Mouse (Mus musculus) spleen, postnatal 14 days (tissue): ENCODE measurements around the gene Stpg4.

Experiments used
- DNase-seq, 2 experiments: peaks; one replicate each; pipeline ENCODE4 v3.0.0; 2021 to 2022; ENCODE audit warnings: low spot score in 2 of 2

Gene Stpg4

GRCm38 (mm10) chr17:87350471-87351240, 76.9 kb downstream of the Stpg4 start:
- DNase-seq: no peak

GRCm38 (mm10) chr17:87349575-87349974, 78.0 kb downstream of the Stpg4 start:
- DNase-seq: no peak

GRCm38 (mm10) chr17:87349069-87349468, 78.5 kb downstream of the Stpg4 start:
- no peak for DNase-seq

GRCm38 (mm10) chr17:87348353-87348752, 79.2 kb downstream of the Stpg4 start:
- no peak for DNase-seq

GRCm38 (mm10) chr17:87345252-87345593, 82.3 kb downstream of the Stpg4 start:
- DNase-seq: no peak

GRCm38 (mm10) chr17:87344441-87345251, 82.9 kb downstream of the Stpg4 start:
- DNase-seq: peak in 1 of 2 experiments; percentile 10

- DNase-seq: no peak
Observed at GRCm38 (mm10) chr17:87343060-87343703, 84.4 kb downstream of the Stpg4 start.
